Mouse (Mus musculus) CH12.LX (cell line): Measurements from ENCODE around the gene Pla2g5. TPM values are rescaled to one million over a fixed set of nuclear protein-coding genes. Genes with fewer than 3 reads are reported as not detected.

Experiments
- DNase-seq: peaks from one replicate; pipeline ENCODE4 v3.0.0-alpha.2; 2013; ENCODE audit errors: extremely low read depth
- H3K27ac ChIP-seq: 2 replicates; pipeline ENCODE4 v1.5.1; 2012; ENCODE audit warnings: low read depth, mild to moderate bottlenecking, control low read depth, moderate library complexity; ENCODE audit not compliant: insufficient read depth
- H3K27me3 ChIP-seq: replicated peaks from 2 replicates; pipeline ENCODE3; 2012; ENCODE audit warnings: inconsistent platforms
- H3K36me3 ChIP-seq, 2 experiments: replicated peaks in 1 of 2; 2 replicates each; pipeline versions ENCODE3 to v1.6.1; 2012; ENCODE audit warnings: inconsistent platforms in 1 of 2, low read length in 1 of 2, mild to moderate bottlenecking in 1 of 2, mixed read lengths in 1 of 2, moderate library complexity in 1 of 2; ENCODE audit not compliant: control insufficient read depth in 1 of 2, insufficient read depth in 1 of 2
- H3K4me1 ChIP-seq, 2 experiments: 2 replicates each; pipeline ENCODE4 v1.6.1; 2012; ENCODE audit warnings: inconsistent platforms in 1 of 2, moderate library complexity in 1 of 2; ENCODE audit not compliant: insufficient read depth in 2 of 2, control insufficient read depth in 1 of 2
- H3K4me2 ChIP-seq: 2 replicates; pipeline ENCODE4 v1.6.1; 2012; ENCODE audit warnings: low read depth, mild to moderate bottlenecking, control low read depth; ENCODE audit not compliant: poor library complexity, insufficient read depth, severe bottlenecking
- H3K4me3 ChIP-seq, 3 experiments: fragments of 150-350 bp in 1 of 3; sonication (generic) in 1 of 3; replicated peaks in 1 of 3; 2 replicates each; pipeline versions ENCODE3 to v1.5.1; 2011 to 2012; ENCODE audit warnings: low read depth in 2 of 3, low read length in 2 of 3, mild to moderate bottlenecking in 2 of 3, moderate library complexity in 2 of 3, control low read depth in 1 of 3, improper control_type of control experiment in 1 of 3, inconsistent platforms in 1 of 3, mixed read lengths in 1 of 3; ENCODE audit not compliant: poor library complexity in 1 of 3
- H3K79me2 ChIP-seq: replicated peaks from 2 replicates; pipeline ENCODE4 v1.6.1; 2012; ENCODE audit warnings: mild to moderate bottlenecking, moderate library complexity; ENCODE audit not compliant: control insufficient read depth, poor library complexity, insufficient read depth, severe bottlenecking; ENCODE audit errors: extremely low read depth
- H3K9ac ChIP-seq: 2 replicates; pipeline ENCODE4 v1.6.1; 2012; ENCODE audit warnings: low read depth, mild to moderate bottlenecking, control low read depth, moderate library complexity; ENCODE audit not compliant: insufficient read depth
- H3K9me3 ChIP-seq: replicated peaks from 2 replicates; pipeline ENCODE3; 2012; ENCODE audit warnings: low read length, inconsistent platforms, mixed read lengths
- CHD1 ChIP-seq: IDR thresholded peaks from 2 replicates; pipeline ENCODE4 v1.6.1; 2012; ENCODE audit warnings: low read depth, low read length, improper control_type of control experiment, inconsistent platforms
- CHD2 ChIP-seq: IDR thresholded peaks from 2 replicates; pipeline ENCODE4 v1.6.1; 2011; ENCODE audit warnings: low read length, improper control_type of control experiment
- CTCF ChIP-seq, 2 experiments: IDR thresholded peaks in 1 of 2; conservative IDR thresholded peaks in 1 of 2; 2 replicates each; pipeline ENCODE4 v1.5.1; 2011 to 2012; ENCODE audit warnings: low read depth in 2 of 2, low read length in 2 of 2, improper control_type of control experiment in 1 of 2, inconsistent platforms in 1 of 2, mild to moderate bottlenecking in 1 of 2, moderate library complexity in 1 of 2
- EP300 ChIP-seq: IDR thresholded peaks from 2 replicates; pipeline ENCODE4 v1.6.1; 2011; ENCODE audit warnings: low read length, improper control_type of control experiment
- ETS1 ChIP-seq: conservative IDR thresholded peaks from 2 replicates; pipeline ENCODE4 v1.6.1; 2012; ENCODE audit warnings: low read depth, mild to moderate bottlenecking, inconsistent platforms, low read length, improper control_type of control experiment, moderate library complexity
- GABPA ChIP-seq: IDR thresholded peaks from 2 replicates; pipeline ENCODE4 v1.6.1; 2012; ENCODE audit warnings: low read depth, low read length, improper control_type of control experiment, inconsistent platforms; ENCODE audit not compliant: insufficient replicate concordance
- HCFC1 ChIP-seq: IDR thresholded peaks from 2 replicates; pipeline ENCODE4 v1.6.1; 2012; ENCODE audit warnings: low read depth, mild to moderate bottlenecking, inconsistent platforms, low read length, improper control_type of control experiment
- IRF4 ChIP-seq: IDR thresholded peaks from 2 replicates; pipeline ENCODE4 v1.6.1; 2014; ENCODE audit warnings: low read depth, mild to moderate bottlenecking, inconsistent platforms, low read length, improper control_type of control experiment
- JUN ChIP-seq: IDR thresholded peaks from 2 replicates; pipeline ENCODE4 v1.6.1; 2011; ENCODE audit warnings: low read depth, mild to moderate bottlenecking, low read length, improper control_type of control experiment, moderate library complexity; ENCODE audit not compliant: insufficient read depth
- JUND ChIP-seq: conservative IDR thresholded peaks from 2 replicates; pipeline ENCODE4 v1.6.1; 2011; ENCODE audit warnings: low read depth, low read length, improper control_type of control experiment
- KAT2A ChIP-seq: IDR thresholded peaks from 2 replicates; pipeline ENCODE4 v1.6.1; 2012; ENCODE audit warnings: low read length, improper control_type of control experiment, inconsistent platforms; ENCODE audit not compliant: insufficient replicate concordance
- MAFK ChIP-seq: IDR thresholded peaks from 2 replicates; pipeline ENCODE4 v1.6.1; 2011; ENCODE audit warnings: low read length, improper control_type of control experiment; ENCODE audit not compliant: insufficient replicate concordance
- MAX ChIP-seq: IDR thresholded peaks from 2 replicates; pipeline ENCODE4 v1.6.1; 2011; ENCODE audit warnings: low read length, improper control_type of control experiment
- NELFE ChIP-seq: IDR thresholded peaks from 2 replicates; pipeline ENCODE4 v1.6.1; 2011; ENCODE audit warnings: low read depth, low read length, improper control_type of control experiment
- NRF1 ChIP-seq: IDR thresholded peaks from 2 replicates; pipeline ENCODE4 v1.6.1; 2014; ENCODE audit warnings: low read depth, mild to moderate bottlenecking, inconsistent platforms, low read length, improper control_type of control experiment, moderate library complexity
- PAX5 ChIP-seq: IDR thresholded peaks from 2 replicates; pipeline ENCODE4 v1.6.1; 2012; ENCODE audit warnings: low read length, inconsistent platforms, mixed read lengths
- POLR2A ChIP-seq: IDR thresholded peaks from 2 replicates; pipeline ENCODE4 v1.6.1; 2011; ENCODE audit warnings: low read depth, mild to moderate bottlenecking, improper control_type of control experiment, low read length
- SMC3 ChIP-seq: IDR thresholded peaks from 2 replicates; pipeline ENCODE4 v1.6.1; 2011; ENCODE audit warnings: low read depth, low read length, improper control_type of control experiment
- TBP ChIP-seq: conservative IDR thresholded peaks from 2 replicates; pipeline ENCODE4 v1.6.1; 2011; ENCODE audit warnings: low read depth, low read length, improper control_type of control experiment
- USF1 ChIP-seq: IDR thresholded peaks from 2 replicates; pipeline ENCODE4 v1.6.1; 2014; ENCODE audit warnings: low read depth, mild to moderate bottlenecking, inconsistent platforms, low read length, improper control_type of control experiment
- USF2 ChIP-seq: conservative IDR thresholded peaks from 2 replicates; pipeline ENCODE4 v1.6.1; 2011; ENCODE audit warnings: low read depth, low read length, improper control_type of control experiment
- ZKSCAN1 ChIP-seq: IDR thresholded peaks from 2 replicates; pipeline ENCODE4 v1.6.1; 2012; ENCODE audit warnings: low read depth, inconsistent platforms, low read length, improper control_type of control experiment, borderline replicate concordance
- dilution Hi-C: fragments of 300-500 bp; cut with MboI; formaldehyde crosslinking; loops from 2 replicates; pipeline ENCODE4 v1.14.3; 2020; ENCODE audit warnings: low sequenced_read_pairs; ENCODE audit not compliant: extremely low pct_unique_long_range_greater_than_20kb, extremely low pct_ligation_motif_present
- in situ Hi-C: fragments of 300-500 bp; cut with MboI; formaldehyde crosslinking; loops from 3 replicates; pipeline ENCODE4 v1.14.3; 2019; ENCODE audit warnings: low sequenced_read_pairs, low pct_ligation_motif_present, low pct_unique_long_range_greater_than_20kb, mixed read lengths
- polyA plus RNA-seq: library from polyadenylated mRNA; unstranded; fragments of >175 nt; gene quantifications from 2 replicates; pipeline ENCODE4 v1.2.1, GENCODE M21; 2012; ENCODE audit warnings: low read depth; ENCODE audit not compliant: insufficient read length
- total RNA-seq, 2 experiments: library from RNA; depleted of rRNA; stranded (reverse); fragments of 300-350 nt in 1 of 2; fragments of >200 nt in 1 of 2; gene quantifications; 2 replicates each; pipeline ENCODE4 v1.2.3; 2012 to 2014

Gene Pla2g5
- total and polyA plus RNA-seq, 3 experiments = 0.53 to 0.68 TPM; not detected in 1

- DNase-seq = no peak
- H3K27me3 ChIP-seq = peaks cover 24% of the 10 kb centered on the region
- dilution Hi-C loops = no loop called here
- no peaks in the 10 kb centered on the region for H3K36me3 ChIP-seq
- TF ChIP-seq TBP (no peak), NELFE (no peak), USF2 (no peak), GABPA (no peak), MAFK (no peak), ZKSCAN1 (no peak), KAT2A (no peak), CTCF (conservative IDR thresholded peaks at IDR 0.05 in 1 of 2, IDR thresholded peaks at IDR 0.05 in 1 of 2; ENCODE audit: low read depth in 2 of 2, low read length in 2 of 2) (no peak), HCFC1 (no peak)
- TF ChIP-seq, all 38 proteins: peak for 0
- in situ Hi-C loops = no loop called here
- Histone ChIP-seq H3K79me2 (no peaks in the 10 kb centered on the region), H3K4me2 (no peak overlapping the region), H3K4me3 (no peak overlapping the region), H3K9ac (no peak overlapping the region), H3K9me3 (peaks cover 25% of the 10 kb centered on the region), H3K4me1 (no peaks in the 10 kb centered on the region), H3K27ac (no peak overlapping the region)
Observed at GRCm38 (mm10) chr4:138841386-138841785, 21.9 kb downstream of the Pla2g5 start.

- no peaks in the 10 kb centered on the region for H3K36me3 ChIP-seq
- H3K9ac ChIP-seq = no peak overlapping the region
- dilution Hi-C loops = no loop called here
- no peak overlapping the region for H3K4me3 ChIP-seq
- H3K27me3 ChIP-seq = peaks cover 30% of the 10 kb centered on the region
- no peaks in the 10 kb centered on the region for H3K4me1 ChIP-seq
- no peak overlapping the region for H3K27ac ChIP-seq
- H3K79me2 ChIP-seq = no peaks in the 10 kb centered on the region
- no peak for DNase-seq
- TF ChIP-seq GABPA (no peak), ETS1 (no peak), PAX5 (no peak), SMC3 (no peak), CTCF (conservative IDR thresholded peaks at IDR 0.05 in 1 of 2, IDR thresholded peaks at IDR 0.05 in 1 of 2; ENCODE audit: low read depth in 2 of 2, low read length in 2 of 2) (no peak), MAX (no peak), NRF1 (no peak), KAT2A (no peak), CHD2 (no peak), NELFE (no peak), EP300 (no peak), CHD1 (no peak), USF2 (no peak), POLR2A (no peak), JUND (no peak), MAFK (no peak), TBP (no peak), USF1 (no peak), IRF4 (no peak), JUN (no peak)
- in situ Hi-C loops = no loop called here
- peaks cover 22% of the 10 kb centered on the region for H3K9me3 ChIP-seq
- no peak overlapping the region for H3K4me2 ChIP-seq
Observed at GRCm38 (mm10) chr4:138840726-138841125, 22.6 kb downstream of the Pla2g5 start.
